Comparison of ENCODE assay signal across 22 mouse cellular contexts in genomic region chr11:108987705-108988104, GRCm38 (mm10).
DNase-seq lines count a peak whose midpoint lies in the region; ATAC-seq and TF ChIP-seq lines count a peak whose summit lies in the region.
"Had no signal": no experiment of that assay in that cellular context is flagged by ENCODE, and none has a peak within 500 bp of the region (broad histone marks: within the 10 kb centered on the region; RNA-seq: fewer than 3 reads in every experiment).

No protein-coding gene starts in this region.

- no peak overlapping the region for H3K9ac ChIP-seq in embryonic facial prominence, embryonic 15.5 days
- no peak overlapping the region for H3K9ac ChIP-seq in midbrain, postnatal 0 days (replicated peaks; ENCODE audit: low read length, poor library complexity, severe bottlenecking)
- no peak overlapping the region for H3K9ac ChIP-seq in midbrain, embryonic 14.5 days (replicated peaks; ENCODE audit: low read length)
- H3K9ac ChIP-seq: embryonic facial prominence, embryonic 13.5 days; forebrain, embryonic 13.5 days; forebrain, postnatal 0 days; hindbrain, embryonic 14.5 days had no signal

- H3K27ac ChIP-seq in embryonic facial prominence, embryonic 15.5 days (replicated peaks) = no peak overlapping the region
- H3K27ac ChIP-seq in embryonic facial prominence, embryonic 10.5 days (replicated peaks) = no peak overlapping the region
- no peak overlapping the region for H3K27ac ChIP-seq in midbrain, postnatal 0 days (ENCODE audit: low read depth, low read length)
- no peak overlapping the region for H3K27ac ChIP-seq in midbrain, embryonic 14.5 days (replicated peaks; ENCODE audit: low read depth, low read length)
- no peak overlapping the region for H3K27ac ChIP-seq in limb, embryonic 10.5 days
- H3K27ac ChIP-seq: embryonic facial prominence, embryonic 13.5 days; forebrain, embryonic 10.5 days; forebrain, embryonic 13.5 days; gastrocnemius, adult 2 months; hindbrain, embryonic 10.5 days; hindbrain, embryonic 14.5 days had no signal

- TF ChIP-seq POLR2A in myocyte (IDR thresholded peaks at IDR 0.05; ENCODE audit: insufficient read length, low read depth) = no peak

- 0 out of 2 replicates have a peak, but pooled peaks cover 3% of the 10 kb centered on the region for H3K4me1 ChIP-seq in embryonic facial prominence, embryonic 15.5 days
- H3K4me1 ChIP-seq in embryonic facial prominence, embryonic 10.5 days = peaks cover 20% of the 10 kb centered on the region
- no peaks in the 10 kb centered on the region for H3K4me1 ChIP-seq in midbrain, postnatal 0 days (ENCODE audit: insufficient read depth, low read length)
- peaks cover 5% of the 10 kb centered on the region; the same call in 1 of the 2 replicates for H3K4me1 ChIP-seq in midbrain, embryonic 14.5 days (ENCODE audit: control insufficient read depth, insufficient read depth, low read length)
- H3K4me1 ChIP-seq in limb, embryonic 10.5 days = no peaks in the 10 kb centered on the region

- WGBS in embryonic facial prominence, embryonic 15.5 days = 80% methylated on average over 4 of the region's 4 CpGs
- WGBS in embryonic facial prominence, embryonic 10.5 days = 90% methylated on average over 4 of the region's 4 CpGs
- 84% methylated on average over 4 of the region's 4 CpGs for WGBS in midbrain, postnatal 0 days
- 91% methylated on average over 4 of the region's 4 CpGs for WGBS in midbrain, embryonic 14.5 days
- 84% methylated on average over 4 of the region's 4 CpGs for WGBS in limb, embryonic 10.5 days

- H3K4me3 ChIP-seq in embryonic facial prominence, embryonic 15.5 days (replicated peaks) = no peak overlapping the region
- H3K4me3 ChIP-seq in embryonic facial prominence, embryonic 10.5 days = no peak overlapping the region
- H3K4me3 ChIP-seq in midbrain, postnatal 0 days (ENCODE audit: low read depth, low read length) = no peak overlapping the region
- no peak overlapping the region for H3K4me3 ChIP-seq in midbrain, embryonic 14.5 days (replicated peaks; ENCODE audit: low read depth, low read length)
- no peak overlapping the region for H3K4me3 ChIP-seq in myocyte
- H3K4me3 ChIP-seq in limb, embryonic 10.5 days = no peak overlapping the region
- H3K4me3 ChIP-seq: embryonic facial prominence, embryonic 13.5 days; forebrain, embryonic 10.5 days; forebrain, embryonic 13.5 days; gastrocnemius, adult 2 months; hindbrain, embryonic 10.5 days had no signal

- TF ChIP-seq CTCF in midbrain, postnatal 0 days (IDR thresholded peaks at IDR 0.05) = no peak

- H3K27me3 ChIP-seq in embryonic facial prominence, embryonic 15.5 days = no peaks in the 10 kb centered on the region
- H3K27me3 ChIP-seq in embryonic facial prominence, embryonic 10.5 days (replicated peaks; ENCODE audit: low read depth, poor library complexity, severe bottlenecking) = peaks cover 18% of the 10 kb centered on the region; the same call in 1 of the 2 replicates
- H3K27me3 ChIP-seq in midbrain, postnatal 0 days (ENCODE audit: insufficient read depth, low read length) = no peaks in the 10 kb centered on the region
- H3K27me3 ChIP-seq in midbrain, embryonic 14.5 days (ENCODE audit: control insufficient read depth, insufficient read depth, low read length) = no peaks in the 10 kb centered on the region
- no peaks in the 10 kb centered on the region for H3K27me3 ChIP-seq in myocyte (ENCODE audit: control insufficient read depth, insufficient read depth, insufficient read length)
- no peaks in the 10 kb centered on the region for H3K27me3 ChIP-seq in limb, embryonic 10.5 days (ENCODE audit: low read depth, poor library complexity, severe bottlenecking)
- H3K27me3 ChIP-seq: embryonic facial prominence, embryonic 13.5 days; forebrain, embryonic 13.5 days had no signal

- 0 out of 2 replicates have a peak, but pooled peaks have one; percentile 15 for ATAC-seq in embryonic facial prominence, embryonic 15.5 days (ENCODE audit: insufficient number of reproducible peaks, low FRiP score, low TSS enrichment, low read depth)
- no peak for ATAC-seq in midbrain, postnatal 0 days (ENCODE audit: low FRiP score)
- ATAC-seq in midbrain, embryonic 14.5 days (ENCODE audit: low FRiP score, low TSS enrichment) = no peak
- ATAC-seq: activated CD4-positive, CD25-positive, alpha-beta regulatory T cell, adult 4 months; intestine, postnatal 0 days had no signal

- no peaks in the 10 kb centered on the region for H3K9me3 ChIP-seq in embryonic facial prominence, embryonic 15.5 days (replicated peaks)
- no peaks in the 10 kb centered on the region for H3K9me3 ChIP-seq in embryonic facial prominence, embryonic 10.5 days
- H3K9me3 ChIP-seq in midbrain, postnatal 0 days (ENCODE audit: low read length) = no peaks in the 10 kb centered on the region
- no peaks in the 10 kb centered on the region for H3K9me3 ChIP-seq in midbrain, embryonic 14.5 days (ENCODE audit: control insufficient read depth, low read length)
- H3K9me3 ChIP-seq in limb, embryonic 10.5 days (replicated peaks) = no peaks in the 10 kb centered on the region
- H3K9me3 ChIP-seq: embryonic facial prominence, embryonic 13.5 days; forebrain, embryonic 10.5 days; forebrain, embryonic 13.5 days; hindbrain, embryonic 10.5 days had no signal

- H3K36me3 ChIP-seq in embryonic facial prominence, embryonic 15.5 days = no peaks in the 10 kb centered on the region
- no peaks in the 10 kb centered on the region for H3K36me3 ChIP-seq in embryonic facial prominence, embryonic 10.5 days (replicated peaks)
- no peaks in the 10 kb centered on the region for H3K36me3 ChIP-seq in midbrain, postnatal 0 days (ENCODE audit: insufficient read depth, low read length)
- no peaks in the 10 kb centered on the region for H3K36me3 ChIP-seq in midbrain, embryonic 14.5 days (ENCODE audit: control insufficient read depth, insufficient read depth, low read length)
- no peaks in the 10 kb centered on the region for H3K36me3 ChIP-seq in myocyte (ENCODE audit: control insufficient read depth, insufficient read depth)
- no peaks in the 10 kb centered on the region for H3K36me3 ChIP-seq in limb, embryonic 10.5 days
- H3K36me3 ChIP-seq: embryonic facial prominence, embryonic 13.5 days; forebrain, embryonic 10.5 days; hindbrain, embryonic 10.5 days had no signal

- DNase-seq in embryonic facial prominence, embryonic 10.5 days (ENCODE audit: low spot score) = no peak
- peak; percentile 60 for DNase-seq in midbrain, postnatal 0 days (ENCODE audit: low spot score)
- DNase-seq in midbrain, embryonic 14.5 days = no peak
- no peak for DNase-seq in limb, embryonic 10.5 days (ENCODE audit: low spot score)
- DNase-seq: adrenal gland, adult 8-10 months; adrenal gland, postnatal 25 days; cerebellum, adult 11 months; cerebellum, postnatal 25 days; gastrocnemius, adult 2 months; gastrocnemius, postnatal 14 days; heart, adult 11 months had no signal

- H3ac ChIP-seq in myocyte (ENCODE audit: control insufficient read depth, insufficient read length) = no peak overlapping the region

- H3K79me2 ChIP-seq in myocyte (ENCODE audit: control insufficient read depth, insufficient read depth) = no peaks in the 10 kb centered on the region

- no peak overlapping the region for H3K4me2 ChIP-seq in embryonic facial prominence, embryonic 15.5 days (replicated peaks)
- H3K4me2 ChIP-seq in midbrain, postnatal 0 days (ENCODE audit: low read depth, low read length, poor library complexity, severe bottlenecking) = no peak overlapping the region
- H3K4me2 ChIP-seq in midbrain, embryonic 14.5 days (ENCODE audit: low read length) = no peak overlapping the region
- H3K4me2 ChIP-seq in myocyte (ENCODE audit: low read depth) = no peak overlapping the region
- H3K4me2 ChIP-seq: embryonic facial prominence, embryonic 13.5 days; forebrain, embryonic 13.5 days; heart, embryonic 11.5 days; hindbrain, embryonic 14.5 days had no signal

TF ChIP-seq in myocyte, 11 proteins besides CTCF, POLR2A, EP300 and RAD21:
- TF ChIP-seq MYOD1 (IDR thresholded peaks at IDR 0.05; ENCODE audit: control insufficient read depth in 1 of 3, insufficient read length in 2 of 3, low read depth in 2 of 3) (peak; percentile 52 to 91 (median 75)), MYOG (IDR thresholded peaks at IDR 0.05; ENCODE audit: control insufficient read depth in 1 of 3, insufficient read depth in 1 of 3, insufficient read length in 2 of 3, low read depth in 2 of 3) (peak in 2 of 3 experiments; percentile 43 to 58), MAX (IDR thresholded peaks at IDR 0.05; ENCODE audit: low read depth) (no peak), TCF12 (IDR thresholded peaks at IDR 0.05; ENCODE audit: insufficient read depth, poor library complexity, severe bottlenecking) (no peak), REST (IDR thresholded peaks at IDR 0.05; ENCODE audit: insufficient read depth, insufficient read length) (no peak), SRF (IDR thresholded peaks at IDR 0.05; ENCODE audit: control insufficient read depth, insufficient read length, low read depth) (no peak), USF1 (IDR thresholded peaks at IDR 0.05; ENCODE audit: low read depth) (no peak)
